7 mouse cellular contexts compared by ENCODE assay signal in the genomic region with DNA sequence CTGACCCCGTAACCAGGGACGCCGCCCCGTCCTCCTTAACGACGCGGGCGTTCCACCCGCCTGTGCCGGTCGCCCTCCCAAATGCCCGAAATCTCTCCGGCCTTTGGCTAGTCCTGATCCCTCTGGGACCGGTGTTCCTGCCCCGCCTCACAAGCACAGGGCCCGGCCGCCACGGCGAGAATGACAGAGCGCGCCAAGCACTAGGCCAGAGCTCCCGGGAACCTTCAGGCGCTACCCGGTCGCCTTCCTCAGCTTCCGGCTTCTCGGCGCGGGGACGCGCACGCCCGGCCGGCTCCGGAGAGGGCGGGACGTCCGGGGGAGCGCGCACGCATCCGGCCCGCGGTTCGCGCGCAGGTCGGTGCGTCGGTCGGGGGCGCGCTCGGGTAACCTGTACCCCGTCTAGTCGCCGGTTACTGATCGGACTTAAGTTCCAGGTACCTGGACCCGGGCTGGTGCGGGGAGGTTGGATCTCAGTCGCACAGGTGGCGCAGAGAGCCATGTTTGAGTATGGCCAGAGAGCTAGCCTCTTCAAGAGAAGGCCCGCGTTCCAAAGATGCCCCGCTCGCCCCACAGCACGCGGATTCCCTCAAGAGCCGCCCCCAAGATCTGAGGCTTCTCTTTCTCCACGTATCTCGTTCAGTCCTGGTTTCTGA. TPM values are rescaled to one million over a fixed set of nuclear protein-coding genes. Genes with fewer than 3 reads are reported as not detected.
DNase-seq lines count a peak whose midpoint lies in the region; ATAC-seq lines count a peak whose summit lies in the region.

A gene (plus strand): TSS at position 41 of the 653 bp plus-strand sequence.

- H3K4me1 ChIP-seq in intestine, embryonic 15.5 days (replicated peaks) = no peaks in the 10 kb centered on the region
- peaks cover 14% of the 10 kb centered on the region for H3K4me1 ChIP-seq in midbrain, embryonic 10.5 days

- intact Hi-C loops in gastrocnemius, postnatal 36 days (cut with DNase I) = loop anchor here (2.0 to 5.0 kb wide), 2 partner anchors 135 to 441 kb away; no protein-coding TSS in a partner anchor
- intact Hi-C loops in left cerebral cortex, postnatal 25 days (cut with DNase I) = loop anchor here (1.0 to 5.0 kb wide), 5 partner anchors 107 to 442 kb away; a partner anchor contains a TSS

- no peaks in the 10 kb centered on the region for H3K27me3 ChIP-seq in intestine, embryonic 15.5 days (replicated peaks)
- no peaks in the 10 kb centered on the region for H3K27me3 ChIP-seq in midbrain, embryonic 10.5 days (ENCODE audit: low read depth, poor library complexity, severe bottlenecking)

- peak within 1 kb of the TSS; percentile 73 for H3K4me2 ChIP-seq in intestine, embryonic 15.5 days (replicated peaks)

- peak within 1 kb of the TSS; percentile 68 for H3K4me3 ChIP-seq in intestine, embryonic 15.5 days (replicated peaks)
- H3K4me3 ChIP-seq in midbrain, embryonic 10.5 days = peak within 1 kb of the TSS; percentile 85

- H3K27ac ChIP-seq in intestine, embryonic 15.5 days = peak within 1 kb of the TSS; percentile 96
- peak within 1 kb of the TSS; percentile 92 for H3K27ac ChIP-seq in midbrain, embryonic 10.5 days (replicated peaks)

- no peaks in the 10 kb centered on the region for H3K36me3 ChIP-seq in intestine, embryonic 15.5 days
- H3K36me3 ChIP-seq in midbrain, embryonic 10.5 days = 0 out of 2 replicates have a peak, but pooled peaks cover 3% of the 10 kb centered on the region

- WGBS in intestine, embryonic 15.5 days = under 1% methylated on average over 71 of the region's 71 CpGs
- under 1% methylated on average over 71 of the region's 71 CpGs for WGBS in midbrain, embryonic 10.5 days

- peak; percentile 95 for ATAC-seq in intestine, embryonic 15.5 days

- H3K9me3 ChIP-seq in intestine, embryonic 15.5 days = no peaks in the 10 kb centered on the region
- no peaks in the 10 kb centered on the region for H3K9me3 ChIP-seq in midbrain, embryonic 10.5 days (replicated peaks)

- peak; percentile 90 to 92 for DNase-seq in adrenal gland, adult 18-20 months (ENCODE audit: low spot score in 2 of 2)
- DNase-seq in embryo, embryonic 11 days = peak; percentile 95
- DNase-seq in gastrocnemius, postnatal 36 days = peak; percentile 87 to 91
- DNase-seq in left cerebral cortex, postnatal 25 days (ENCODE audit: low spot score in 2 of 2) = peak; percentile 91 to 92
- DNase-seq in midbrain, embryonic 10.5 days (ENCODE audit: low spot score) = peak; percentile 92
- DNase-seq in right cerebral cortex, postnatal 4 days = peak; percentile 91

- peak within 1 kb of the TSS; percentile 65 for H3K9ac ChIP-seq in intestine, embryonic 15.5 days

RNA-seq across cellular contexts. Expression of the gene that starts here (rescaled TPM):
- total RNA-seq in adrenal gland, adult 18-20 months (2021) = 100 to 1,000 TPM in 1 of 2 experiments, 10 to 100 TPM in 1; 81.6 to 148 TPM
- 10 to 100 TPM; 24.9 to 30.9 TPM for total RNA-seq in gastrocnemius, postnatal 36 days (2021)
- 70.9 and 78.7 TPM in 2 replicates for polyA plus RNA-seq in intestine, embryonic 15.5 days (2015; fragmentation: Nextera tagmentation; extraction: Ambion mirVana)
- 10 to 100 TPM; 40.0 to 41.8 TPM for total RNA-seq in left cerebral cortex, postnatal 25 days (2021)
- polyA plus RNA-seq in midbrain, embryonic 10.5 days (2016; fragmentation: Nextera tagmentation; extraction: Ambion mirVana) = 55.5 and 57.4 TPM in 2 replicates

Comparison
In these comparisons a context has a peak if more than half of its experiments do, and no peak if none do; other contexts are left out.
1. Peak in every context shown above with its lines: DNase-seq, ATAC-seq, H3K4me3 ChIP-seq and H3K27ac ChIP-seq.